Mouse (Mus musculus) heart, adult 9 months (tissue): ENCODE data around the gene Ankrd27.

Experiments used
- DNase-seq, 2 experiments: peaks; one replicate each; pipeline ENCODE4 v3.0.0; 2022; ENCODE audit warnings: low spot score in 2 of 2

The Ankrd27 gene

GRCm38 (mm10) chr7:35584068-35584785 lies 1.8 kb upstream of the Ankrd27 start:
- no peak for DNase-seq

GRCm38 (mm10) chr7:35584786-35585190 lies 1.3 kb upstream of the Ankrd27 start:
- DNase-seq = no peak

GRCm38 (mm10) chr7:35585191-35586054 lies 621 bp upstream of the Ankrd27 start, which contains the start of gene Rgs9bp:
Gene Rgs9bp (minus strand): TSS chr7:35585582.
- DNase-seq = peak; percentile 11 to 25

- DNase-seq = no peak
These were observed 932 bp downstream of the Ankrd27 start for GRCm38 (mm10) chr7:35586906-35587445.

- DNase-seq = no peak
These were observed 1.7 kb downstream of the Ankrd27 start for GRCm38 (mm10) chr7:35587728-35588127.

- DNase-seq = no peak
These were observed 2.8 kb downstream of the Ankrd27 start for GRCm38 (mm10) chr7:35588680-35589428.

GRCm38 (mm10) chr7:35589485-35589884 lies 3.4 kb downstream of the Ankrd27 start:
- no peak for DNase-seq

- DNase-seq = peak; percentile 24 to 35
These were observed 4.7 kb downstream of the Ankrd27 start for GRCm38 (mm10) chr7:35590731-35591191.

GRCm38 (mm10) chr7:35594311-35594710 lies 8.3 kb downstream of the Ankrd27 start:
- no peak for DNase-seq

- no peak for DNase-seq
These were observed 13.4 kb downstream of the Ankrd27 start for GRCm38 (mm10) chr7:35599492-35599891.

GRCm38 (mm10) chr7:35600031-35600430 lies 14.0 kb downstream of the Ankrd27 start:
- no peak for DNase-seq

GRCm38 (mm10) chr7:35601106-35601505 lies 15.1 kb downstream of the Ankrd27 start:
- DNase-seq = no peak

- DNase-seq = no peak
These were observed 16.7 kb downstream of the Ankrd27 start for GRCm38 (mm10) chr7:35602766-35603165.

- no peak for DNase-seq
These were observed 20.8 kb downstream of the Ankrd27 start for GRCm38 (mm10) chr7:35606816-35607215.

- DNase-seq = no peak
These were observed 23.2 kb downstream of the Ankrd27 start for GRCm38 (mm10) chr7:35609245-35609644.

- DNase-seq = no peak
These were observed 31.5 kb downstream of the Ankrd27 start for GRCm38 (mm10) chr7:35617513-35617912.

- no peak for DNase-seq
These were observed 36.6 kb downstream of the Ankrd27 start for GRCm38 (mm10) chr7:35622626-35623025.

GRCm38 (mm10) chr7:35626038-35626437 lies 40.0 kb downstream of the Ankrd27 start:
- DNase-seq = no peak

GRCm38 (mm10) chr7:35627371-35627770 lies 41.3 kb downstream of the Ankrd27 start:
- no peak for DNase-seq

- DNase-seq = no peak
These were observed 42.5 kb downstream of the Ankrd27 start for GRCm38 (mm10) chr7:35628496-35628895.

GRCm38 (mm10) chr7:35636229-35636628 lies 50.2 kb downstream of the Ankrd27 start:
- no peak for DNase-seq

- no peak for DNase-seq
These were observed 50.8 kb downstream of the Ankrd27 start for GRCm38 (mm10) chr7:35636874-35637273.
